Mouse (Mus musculus) hindbrain, postnatal 0 days (tissue): ENCODE results near the gene Adipoq. TPM values are rescaled to one million over a fixed set of nuclear protein-coding genes. Genes with fewer than 3 reads are reported as not detected.

Experiments used
- ATAC-seq: fragments of 200-750 bp; cut with Nextera tagmentation; 2 replicates; pipeline ENCODE4 v1.8.0; 2017; ENCODE audit warnings: mild to moderate bottlenecking, moderate TSS enrichment, moderate library complexity
- DNase-seq: peaks from one replicate; pipeline ENCODE4 v3.0.0-alpha.2; 2015; ENCODE audit warnings: low spot score
- H3K27ac ChIP-seq: fragments of 300-500 bp; sonication (generic); 2 replicates; pipeline ENCODE4 v1.5.1; 2014; ENCODE audit warnings: mild to moderate bottlenecking
- H3K27me3 ChIP-seq: fragments of 300-500 bp; sonication (generic); 2 replicates; pipeline ENCODE4 v1.6.1; 2014; ENCODE audit warnings: low read length, mixed read lengths; ENCODE audit not compliant: insufficient read depth
- H3K36me3 ChIP-seq: fragments of 300-500 bp; sonication (generic); 2 replicates; pipeline ENCODE4 v1.6.1; 2014; ENCODE audit warnings: low read length, mixed read lengths; ENCODE audit not compliant: insufficient read depth
- H3K4me1 ChIP-seq: fragments of 300-500 bp; sonication (generic); 2 replicates; pipeline ENCODE4 v1.6.1; 2014; ENCODE audit warnings: antibody characterized with exemption, low read length, mixed read lengths; ENCODE audit not compliant: insufficient read depth
- H3K4me2 ChIP-seq: fragments of 300-500 bp; sonication (generic); 2 replicates; pipeline ENCODE4 v1.6.1; 2014; ENCODE audit warnings: low read depth, mild to moderate bottlenecking, low read length, moderate library complexity, mixed read lengths
- H3K4me3 ChIP-seq: fragments of 300-500 bp; sonication (generic); 2 replicates; pipeline ENCODE4 v1.5.1; 2014; ENCODE audit warnings: low read length
- H3K9ac ChIP-seq: fragments of 300-500 bp; sonication (generic); replicated peaks from 2 replicates; pipeline ENCODE4 v1.6.1; 2014; ENCODE audit warnings: mild to moderate bottlenecking, low read length, moderate library complexity, mixed read lengths
- H3K9me3 ChIP-seq: fragments of 300-500 bp; sonication (generic); 2 replicates; pipeline ENCODE4 v1.6.1; 2016; ENCODE audit warnings: low read length, mixed read lengths
- CTCF ChIP-seq: IDR thresholded peaks from 2 replicates; pipeline ENCODE4 v1.5.1; 2016; ENCODE audit warnings: antibody characterized with exemption, control low read depth, low read depth
- WGBS: fragments of 180-500 bp; shearing (Covaris S2); extraction: QIAGEN DNeasy Blood & Tissue Kit; methylation state at CpG from one replicate; pipeline ENCODE4 v1.1.7; 2014; 5-methylcytosine and 5-hydroxymethylcytosine counted together
- microRNA-seq, 2 experiments: library from miRNA; unstranded; fragments of <30 nt; microRNA quantifications; one replicate each; pipeline ENCODE4; 2016
- polyA plus RNA-seq: library from polyadenylated mRNA; unstranded; fragments of >200 nt; fragmentation: Nextera tagmentation; extraction: Ambion mirVana; gene quantifications from 2 replicates; pipeline ENCODE4 v1.2.1, GENCODE M21; 2015
- total RNA-seq: library from RNA; depleted of rRNA; stranded (reverse); fragments of >200 nt; gene quantifications from 2 replicates; pipeline ENCODE4 v1.2.3, GENCODE M21; 2014; rRNA removed

Adipoq gene
- total and polyA plus RNA-seq, 2 experiments from 2014 or later, result not detected

DNA sequence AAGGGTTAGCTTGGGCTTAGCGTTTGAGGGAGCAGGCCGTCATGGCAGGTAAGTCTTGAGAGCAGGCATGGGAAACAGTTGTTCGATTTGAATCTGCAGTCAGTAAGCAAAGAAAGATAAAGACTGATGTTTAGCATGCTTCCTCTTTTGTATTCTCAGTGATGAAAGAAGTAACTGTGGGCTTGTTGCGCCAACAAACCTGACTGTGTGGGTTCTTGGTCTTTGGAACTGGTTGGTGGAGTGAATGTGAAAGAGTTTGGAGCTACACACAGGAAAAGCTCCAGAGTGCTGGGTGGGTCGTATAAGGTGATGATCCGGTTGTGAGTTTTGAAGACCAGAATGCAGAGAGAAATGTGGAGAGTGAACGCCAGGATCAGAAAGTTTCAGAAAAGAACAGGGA, 49.3 kb downstream of the Adipoq start:
- Histone ChIP-seq H3K9ac (no peak overlapping the region), H3K9me3 (no peaks in the 10 kb centered on the region), H3K4me3 (no peak overlapping the region), H3K4me1 (no peaks in the 10 kb centered on the region), H3K36me3 (no peaks in the 10 kb centered on the region), H3K4me2 (no peak overlapping the region), H3K27ac (no peak overlapping the region), H3K27me3 (no peaks in the 10 kb centered on the region)
- ATAC-seq (no peak), DNase-seq (no peak)
- no peak for TF ChIP-seq CTCF
- WGBS, result 87% methylated on average over 7 of the region's 7 CpGs

GRCm38 (mm10) chr16:23196296-23196695, 50.0 kb downstream of the Adipoq start:
- Histone ChIP-seq H3K27me3 (no peaks in the 10 kb centered on the region), H3K4me2 (no peak overlapping the region), H3K27ac (no peak overlapping the region), H3K4me3 (no peak overlapping the region), H3K36me3 (no peaks in the 10 kb centered on the region), H3K9ac (no peak overlapping the region), H3K4me1 (no peaks in the 10 kb centered on the region), H3K9me3 (no peaks in the 10 kb centered on the region)
- ATAC-seq, result no peak
- no peak for TF ChIP-seq CTCF
- DNase-seq, result no peak

GRCm38 (mm10) chr16:23196791-23197190, 50.5 kb downstream of the Adipoq start:
- H3K9me3 ChIP-seq, result no peaks in the 10 kb centered on the region
- H3K4me2 ChIP-seq, result no peak overlapping the region
- DNase-seq (no peak), ATAC-seq (no peak)
- no peaks in the 10 kb centered on the region for H3K4me1 ChIP-seq
- TF ChIP-seq CTCF, result no peak
- WGBS, result 87% methylated on average over 6 of the region's 6 CpGs
- H3K4me3 ChIP-seq, result no peak overlapping the region
- no peak overlapping the region for H3K9ac ChIP-seq
- H3K36me3 ChIP-seq, result no peaks in the 10 kb centered on the region
- no peaks in the 10 kb centered on the region for H3K27me3 ChIP-seq
- H3K27ac ChIP-seq, result no peak overlapping the region

DNA sequence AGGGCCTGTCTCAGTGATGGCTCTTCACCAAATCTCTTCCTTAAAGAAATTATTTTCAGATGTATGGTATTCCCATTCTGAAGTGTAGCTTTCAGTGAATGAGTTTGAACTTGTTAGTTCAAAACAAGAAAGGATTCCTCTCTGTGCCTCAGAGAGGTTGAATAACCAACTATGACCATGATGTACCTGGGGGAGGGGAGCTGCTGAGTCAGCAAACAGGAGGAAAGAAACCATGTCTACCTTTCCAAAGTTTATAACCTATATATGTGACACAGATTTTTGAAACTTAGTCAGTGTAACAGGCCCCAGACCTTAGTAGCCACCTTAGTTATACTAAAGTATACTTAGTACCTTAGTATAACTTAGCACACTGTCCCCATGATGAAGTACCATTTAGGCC, 55.2 kb downstream of the Adipoq start:
- H3K9me3 ChIP-seq, result no peaks in the 10 kb centered on the region
- no peak overlapping the region for H3K4me3 ChIP-seq
- no peak overlapping the region for H3K4me2 ChIP-seq
- no peak overlapping the region for H3K9ac ChIP-seq
- H3K27ac ChIP-seq, result no peak overlapping the region
- no peaks in the 10 kb centered on the region for H3K4me1 ChIP-seq
- no peak for TF ChIP-seq CTCF
- H3K27me3 ChIP-seq, result no peaks in the 10 kb centered on the region
- H3K36me3 ChIP-seq, result no peaks in the 10 kb centered on the region
- DNase-seq (no peak), ATAC-seq (no peak)

Small RNA genes within 50 kb of the gene (microRNA-seq; reads per million reads assigned to microRNA genes)
- gene Gm49346, result 0 to 0.35 reads per million in 2 experiments

Other genes with a start within 250 kb of the Adipoq start
- not detected in 2 replicates for gene Fetub, start 228.2 kb upstream of the Adipoq start, total RNA-seq
- 0.10 TPM in 1 of 2 replicates, not detected in the other for gene Fetub, start 228.2 kb upstream of the Adipoq start, polyA plus RNA-seq
- not detected in 2 replicates for gene Hrg, start 195.5 kb upstream of the Adipoq start, total RNA-seq
- gene Hrg, start 195.5 kb upstream of the Adipoq start, polyA plus RNA-seq, result not detected in 2 replicates
- not detected in 2 replicates for gene Kng2, start 117.1 kb upstream of the Adipoq start, total RNA-seq
- 0.11 TPM in 2 replicates for gene Kng2, start 117.1 kb upstream of the Adipoq start, polyA plus RNA-seq
- not detected in 2 replicates for gene Kng1, start 88.7 kb upstream of the Adipoq start, total RNA-seq
- gene Kng1, start 88.7 kb upstream of the Adipoq start, polyA plus RNA-seq, result 0.16 TPM in 1 of 2 replicates, not detected in the other
- 490 and 513 TPM in 2 replicates for gene Eif4a2, start 39.1 kb upstream of the Adipoq start, total RNA-seq
- 260 and 265 TPM in 2 replicates for gene Eif4a2, start 39.1 kb upstream of the Adipoq start, polyA plus RNA-seq
- gene Rfc4, start 18.8 kb upstream of the Adipoq start, total RNA-seq, result 8.6 and 22.1 TPM in 2 replicates
- gene Rfc4, start 18.8 kb upstream of the Adipoq start, polyA plus RNA-seq, result 31.6 and 35.7 TPM in 2 replicates
- 23.9 and 39.9 TPM in 2 replicates for gene St6gal1, start 78.2 kb downstream of the Adipoq start, total RNA-seq
- gene St6gal1, start 78.2 kb downstream of the Adipoq start, polyA plus RNA-seq, result 10.4 and 11.6 TPM in 2 replicates